Mouse (Mus musculus): ENCODE results near the gene Sema5a.

- no peak for TF ChIP-seq POLR2A (IDR thresholded peaks at IDR 0.05; ENCODE audit: borderline replicate concordance, extremely low read depth, low read depth, low read length)
- TF ChIP-seq CTCF (IDR thresholded peaks at IDR 0.05; ENCODE audit: insufficient read depth, low read length), result no peak
Observed at GRCm38 (mm10) chr15:32459046-32459445, 214.4 kb downstream of the Sema5a start.
